Mouse (Mus musculus) hindbrain, embryonic 11.5 days (tissue): ENCODE data around the gene Pgp. TPM values are rescaled to one million over a fixed set of nuclear protein-coding genes. Genes with fewer than 3 reads are reported as not detected.

ENCODE experiments used
- ATAC-seq: fragments of 200-750 bp; cut with Nextera tagmentation; 2 replicates; pipeline ENCODE4 v1.8.0; 2017; ENCODE audit warnings: mild to moderate bottlenecking, moderate TSS enrichment, moderate library complexity; ENCODE audit not compliant: low FRiP score
- DNase-seq: peaks from one replicate; pipeline ENCODE4 v3.0.0-alpha.2; 2015; ENCODE audit warnings: low spot score
- H3K27ac ChIP-seq: fragments of 300-500 bp; sonication (generic); 2 replicates; pipeline ENCODE4 v1.5.1; 2014; ENCODE audit warnings: mild to moderate bottlenecking, low read depth, low read length
- H3K27me3 ChIP-seq: fragments of 300-500 bp; sonication (generic); 2 replicates; pipeline ENCODE4 v1.6.1; 2014; ENCODE audit warnings: mild to moderate bottlenecking, low read length, moderate library complexity, mixed read lengths; ENCODE audit not compliant: control insufficient read depth, insufficient read depth
- H3K36me3 ChIP-seq: fragments of 300-500 bp; sonication (generic); 2 replicates; pipeline ENCODE4 v1.6.1; 2014; ENCODE audit warnings: mild to moderate bottlenecking, low read length, moderate library complexity, mixed read lengths; ENCODE audit not compliant: control insufficient read depth, insufficient read depth
- H3K4me1 ChIP-seq: fragments of 300-500 bp; sonication (generic); replicated peaks from 2 replicates; pipeline ENCODE4 v1.6.1; 2014; ENCODE audit warnings: low read length, mixed read lengths; ENCODE audit not compliant: control insufficient read depth, insufficient read depth
- H3K4me2 ChIP-seq: fragments of 300-500 bp; sonication (generic); replicated peaks from 2 replicates; pipeline ENCODE4 v1.6.1; 2014; ENCODE audit warnings: mild to moderate bottlenecking, low read depth, low read length
- H3K4me3 ChIP-seq: fragments of 300-500 bp; sonication (generic); 2 replicates; pipeline ENCODE4 v1.5.1; 2014; ENCODE audit warnings: low read depth, low read length
- H3K9ac ChIP-seq: fragments of 300-500 bp; sonication (generic); 2 replicates; pipeline ENCODE4 v1.6.1; 2014; ENCODE audit warnings: low read depth, low read length
- H3K9me3 ChIP-seq: fragments of 300-500 bp; sonication (generic); 2 replicates; pipeline ENCODE4 v1.6.1; 2016; ENCODE audit warnings: low read length; ENCODE audit not compliant: control insufficient read depth
- WGBS: fragments of 180-500 bp; shearing (Covaris S2); extraction: QIAGEN DNeasy Blood & Tissue Kit; methylation state at CpG from one replicate; pipeline ENCODE4 v1.1.7; 2014; 5-methylcytosine and 5-hydroxymethylcytosine counted together
- polyA plus RNA-seq: library from polyadenylated mRNA; unstranded; fragments of >200 nt; fragmentation: Nextera tagmentation; extraction: Ambion mirVana; gene quantifications from 2 replicates; pipeline ENCODE4 v1.2.1, GENCODE M21; 2014

The Pgp gene
- polyA plus RNA-seq, 1 experiment from 2014 or later = 64.6 TPM

DNA sequence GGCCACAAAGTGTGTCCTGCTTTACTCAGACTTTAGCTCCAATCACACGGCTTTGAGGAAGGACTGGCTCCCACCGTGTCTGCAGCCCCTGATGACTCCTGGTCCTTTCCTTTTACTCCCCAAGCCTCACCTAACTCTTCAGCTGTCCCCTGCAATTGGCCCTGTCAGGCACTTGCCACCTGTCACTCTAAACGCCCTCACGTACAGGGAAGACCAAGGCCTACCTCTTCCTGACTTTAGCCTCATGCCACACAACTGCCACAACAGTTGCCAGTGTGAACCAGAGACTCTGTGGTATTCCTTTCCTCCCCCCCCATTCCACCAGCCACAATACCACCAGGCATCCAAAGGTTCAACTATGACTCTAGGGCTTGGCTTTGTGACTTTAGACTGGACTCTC is 50.3 kb downstream of the Pgp start:
- Histone ChIP-seq H3K9ac (no peak overlapping the region), H3K4me2 (no peak overlapping the region)
- ATAC-seq = no peak

More for the DNA sequence above, 50.3 kb downstream of the Pgp start:
- Histone ChIP-seq H3K36me3 (peaks cover 2% of the 10 kb centered on the region; the same call in 1 of the 2 replicates), H3K4me1 (no peaks in the 10 kb centered on the region), H3K27ac (no peak overlapping the region), H3K4me3 (no peak overlapping the region), H3K9me3 (no peaks in the 10 kb centered on the region), H3K27me3 (no peaks in the 10 kb centered on the region)
- DNase-seq = no peak
- 90% methylated on average over 4 of the region's 4 CpGs for WGBS

Other genes with a start within 250 kb of the Pgp start
- 16.2 and 17.8 TPM in 2 replicates for gene Tedc2, start 249.5 kb upstream of the Pgp start, polyA plus RNA-seq
- gene Ccnf, start 218.9 kb upstream of the Pgp start, polyA plus RNA-seq = 63.6 and 71.7 TPM in 2 replicates
- not detected in 2 replicates for gene Abca17, start 119.3 kb upstream of the Pgp start, polyA plus RNA-seq
- 11.8 and 14.1 TPM in 2 replicates for gene Abca3, start 118.4 kb upstream of the Pgp start, polyA plus RNA-seq
- 360 and 364 TPM in 2 replicates for gene Rnps1, start 55.8 kb upstream of the Pgp start, polyA plus RNA-seq
- 63.9 and 69.8 TPM in 2 replicates for gene Eci1, start 43.8 kb upstream of the Pgp start, polyA plus RNA-seq
- gene Dnase1l2, start 27.3 kb upstream of the Pgp start, polyA plus RNA-seq = 2.6 and 3.2 TPM in 2 replicates
- gene E4f1, start 79 bp upstream of the Pgp start, polyA plus RNA-seq = 17.5 and 19.9 TPM in 2 replicates
- gene Bricd5, start 3.5 kb downstream of the Pgp start, polyA plus RNA-seq = 0.86 and 1.8 TPM in 2 replicates
- gene Mlst8, start 8.7 kb downstream of the Pgp start, polyA plus RNA-seq = 27.8 and 37.7 TPM in 2 replicates
- gene Caskin1, start 18.2 kb downstream of the Pgp start, polyA plus RNA-seq = 6.4 and 9.2 TPM in 2 replicates
- 65.8 and 71.1 TPM in 2 replicates for gene Traf7, start 57.5 kb downstream of the Pgp start, polyA plus RNA-seq
- 1.8 and 2.8 TPM in 2 replicates for gene Rab26, start 63.8 kb downstream of the Pgp start, polyA plus RNA-seq
- gene Pkd1, start 79.4 kb downstream of the Pgp start, polyA plus RNA-seq = 16.0 and 22.2 TPM in 2 replicates
- gene Tsc2, start 162.2 kb downstream of the Pgp start, polyA plus RNA-seq = 46.5 and 53.6 TPM in 2 replicates
- gene Nthl1, start 162.3 kb downstream of the Pgp start, polyA plus RNA-seq = 12.0 and 16.2 TPM in 2 replicates
- gene Slc9a3r2, start 179.9 kb downstream of the Pgp start, polyA plus RNA-seq = 36.0 and 36.3 TPM in 2 replicates
- gene Npw, start 188.1 kb downstream of the Pgp start, polyA plus RNA-seq = not detected in 2 replicates
- gene Zfp598, start 199.3 kb downstream of the Pgp start, polyA plus RNA-seq = 24.7 and 24.8 TPM in 2 replicates
- 11.9 and 12.1 TPM in 2 replicates for gene Syngr3, start 219.6 kb downstream of the Pgp start, polyA plus RNA-seq
- 44.3 and 47.5 TPM in 2 replicates for gene Gfer, start 225.8 kb downstream of the Pgp start, polyA plus RNA-seq
- 1.5 and 1.7 TPM in 2 replicates for gene Noxo1, start 225.8 kb downstream of the Pgp start, polyA plus RNA-seq
- gene Tbl3, start 237.3 kb downstream of the Pgp start, polyA plus RNA-seq = 83.7 and 101 TPM in 2 replicates
- gene Rnf151, start 247.7 kb downstream of the Pgp start, polyA plus RNA-seq = not detected in 2 replicates
- gene Rps2, start 247.7 kb downstream of the Pgp start, polyA plus RNA-seq = 1,264 and 1,299 TPM in 2 replicates